9 mouse cellular contexts compared by ENCODE assay signal in genomic region chr9:79716496-79716895, GRCm38 (mm10). TPM values are rescaled to one million over a fixed set of nuclear protein-coding genes. Genes with fewer than 3 reads are reported as not detected.
DNase-seq lines count a peak whose midpoint lies in the region; ATAC-seq and TF ChIP-seq lines count a peak whose summit lies in the region.
"Had no signal": no experiment of that assay in that cellular context is flagged by ENCODE, and none has a peak within 500 bp of the region (broad histone marks: within the 10 kb centered on the region; RNA-seq: fewer than 3 reads in every experiment).

No protein-coding gene starts in this region.

- H3K4me3 ChIP-seq in embryonic facial prominence, embryonic 14.5 days (ENCODE audit: low read depth, low read length) = peak overlapping the region; percentile 56
- H3K4me3 ChIP-seq in hindbrain, embryonic 13.5 days = 0 out of 2 replicates have a peak overlapping the region, but pooled peaks have one; percentile 55
- H3K4me3 ChIP-seq in myocyte = peak overlapping the region; percentile 35

- peak overlapping the region; percentile 55 for H3K9ac ChIP-seq in embryonic facial prominence, embryonic 14.5 days (ENCODE audit: low read depth, low read length)
- no peak overlapping the region for H3K9ac ChIP-seq in hindbrain, embryonic 13.5 days
- H3K9ac ChIP-seq: liver, embryonic 13.5 days had no signal

- H3ac ChIP-seq in myocyte (ENCODE audit: control insufficient read depth, insufficient read length) = no peak overlapping the region

- H3K4me1 ChIP-seq in embryonic facial prominence, embryonic 14.5 days (ENCODE audit: control insufficient read depth, insufficient read depth, low read length) = peaks cover 23% of the 10 kb centered on the region
- peaks cover 46% of the 10 kb centered on the region for H3K4me1 ChIP-seq in hindbrain, embryonic 13.5 days (replicated peaks)
- H3K4me1 ChIP-seq: liver, embryonic 13.5 days had no signal

- H3K36me3 ChIP-seq in embryonic facial prominence, embryonic 14.5 days (ENCODE audit: control insufficient read depth, insufficient read depth, low read length) = no peaks in the 10 kb centered on the region
- H3K36me3 ChIP-seq in hindbrain, embryonic 13.5 days = no peaks in the 10 kb centered on the region
- H3K36me3 ChIP-seq in myocyte (ENCODE audit: control insufficient read depth, insufficient read depth) = no peaks in the 10 kb centered on the region
- H3K36me3 ChIP-seq: liver, embryonic 13.5 days had no signal

- TF ChIP-seq POLR2A in myocyte (IDR thresholded peaks at IDR 0.05; ENCODE audit: insufficient read length, low read depth) = no peak

- ATAC-seq in embryonic facial prominence, embryonic 14.5 days (ENCODE audit: low read depth) = no peak
- ATAC-seq in hindbrain, embryonic 13.5 days (ENCODE audit: low FRiP score) = no peak

- H3K9me3 ChIP-seq in embryonic facial prominence, embryonic 14.5 days (ENCODE audit: control insufficient read depth, low read length) = no peaks in the 10 kb centered on the region
- no peaks in the 10 kb centered on the region for H3K9me3 ChIP-seq in hindbrain, embryonic 13.5 days
- H3K9me3 ChIP-seq: liver, embryonic 13.5 days had no signal

- H3K4me2 ChIP-seq in embryonic facial prominence, embryonic 14.5 days (ENCODE audit: low read depth, low read length) = peak overlapping the region; percentile 69
- peak overlapping the region; percentile 98 for H3K4me2 ChIP-seq in hindbrain, embryonic 13.5 days
- H3K4me2 ChIP-seq in myocyte (ENCODE audit: low read depth) = peak overlapping the region; percentile 71
- H3K4me2 ChIP-seq: liver, embryonic 13.5 days had no signal

- peak overlapping the region; percentile 93 for H3K27ac ChIP-seq in embryonic facial prominence, embryonic 14.5 days (replicated peaks; ENCODE audit: low read depth, low read length)
- H3K27ac ChIP-seq in hindbrain, embryonic 13.5 days = no peak overlapping the region
- H3K27ac ChIP-seq: liver, embryonic 13.5 days had no signal

- H3K79me2 ChIP-seq in myocyte (ENCODE audit: control insufficient read depth, insufficient read depth) = no peaks in the 10 kb centered on the region

- peaks cover 10% of the 10 kb centered on the region; the same call in 1 of the 2 replicates for H3K27me3 ChIP-seq in embryonic facial prominence, embryonic 14.5 days (replicated peaks; ENCODE audit: control insufficient read depth, insufficient read depth, low read length)
- H3K27me3 ChIP-seq in hindbrain, embryonic 13.5 days = peaks cover 46% of the 10 kb centered on the region
- no peaks in the 10 kb centered on the region for H3K27me3 ChIP-seq in myocyte (ENCODE audit: control insufficient read depth, insufficient read depth, insufficient read length)

- peak; percentile 5 to 14 for DNase-seq in kidney, postnatal 4 days
- DNase-seq in kidney, adult 8-10 months = no peak
- DNase-seq in embryonic facial prominence, embryonic 14.5 days (ENCODE audit: low spot score) = peak; percentile 19
- no peak for DNase-seq in spleen, postnatal 4 days (ENCODE audit: low spot score in 2 of 2)
- DNase-seq in layer of hippocampus, adult 11-12 months (ENCODE audit: low spot score) = no peak
- DNase-seq in spleen, postnatal 14 days (ENCODE audit: low spot score in 2 of 2) = no peak
- DNase-seq: liver, embryonic 13.5 days had no signal

- 25% methylated on average over 5 of the region's 5 CpGs for WGBS in embryonic facial prominence, embryonic 14.5 days
- WGBS in hindbrain, embryonic 13.5 days = 43% methylated on average over 5 of the region's 5 CpGs

TF ChIP-seq in myocyte, 11 proteins besides CTCF, POLR2A, EP300 and RAD21:
- TF ChIP-seq MAX (IDR thresholded peaks at IDR 0.05; ENCODE audit: low read depth) = no peak
- no peak for TF ChIP-seq SRF (IDR thresholded peaks at IDR 0.05; ENCODE audit: control insufficient read depth, insufficient read length, low read depth)
- no peak for TF ChIP-seq MYOG (IDR thresholded peaks at IDR 0.05; ENCODE audit: control insufficient read depth in 1 of 3, insufficient read depth in 1 of 3, insufficient read length in 2 of 3, low read depth in 2 of 3)
- no peak for TF ChIP-seq USF1 (IDR thresholded peaks at IDR 0.05; ENCODE audit: low read depth)
- TF ChIP-seq REST (IDR thresholded peaks at IDR 0.05; ENCODE audit: insufficient read depth, insufficient read length) = no peak
- TF ChIP-seq MYOD1 (IDR thresholded peaks at IDR 0.05; ENCODE audit: control insufficient read depth in 1 of 3, insufficient read length in 2 of 3, low read depth in 2 of 3) = no peak
- no peak for TF ChIP-seq POLR2AphosphoS2 (IDR thresholded peaks at IDR 0.05; ENCODE audit: insufficient read length, low read depth)
- TF ChIP-seq CEBPB (IDR thresholded peaks at IDR 0.05; ENCODE audit: insufficient read depth, poor library complexity, severe bottlenecking) = no peak
- TF ChIP-seq TCF3 (IDR thresholded peaks at IDR 0.05; ENCODE audit: insufficient read length, low read depth) = no peak
- no peak for TF ChIP-seq E2F4 (IDR thresholded peaks at IDR 0.05; ENCODE audit: insufficient read depth)
- no peak for TF ChIP-seq TCF12 (IDR thresholded peaks at IDR 0.05; ENCODE audit: insufficient read depth, poor library complexity, severe bottlenecking)

RNA-seq across cellular contexts. Expression of gene Col12a1, which starts 2.1 kb away (rescaled TPM):
- polyA plus RNA-seq in embryonic facial prominence, embryonic 14.5 days (2014; fragmentation: Nextera tagmentation; extraction: Ambion mirVana) = 285 and 301 TPM in 2 replicates
- 6.8 and 12.6 TPM in 2 replicates for polyA plus RNA-seq in hindbrain, embryonic 13.5 days (2015; fragmentation: Nextera tagmentation; extraction: Ambion mirVana)
- polyA plus RNA-seq in myocyte (2012; fragmentation: generic; extraction: Trizol) = 17.7 TPM

RNA-seq across cellular contexts. Expression of gene Cox7a2, which starts 43.2 kb away (rescaled TPM):
- polyA plus RNA-seq in embryonic facial prominence, embryonic 14.5 days (2014; fragmentation: Nextera tagmentation; extraction: Ambion mirVana) = 644 and 755 TPM in 2 replicates
- polyA plus RNA-seq in hindbrain, embryonic 13.5 days (2015; fragmentation: Nextera tagmentation; extraction: Ambion mirVana) = 826 and 836 TPM in 2 replicates
- polyA plus RNA-seq in myocyte (2012; fragmentation: generic; extraction: Trizol) = 495 TPM

Comparison
In these comparisons a context has a peak if more than half of its experiments do, and no peak if none do; other contexts are left out.
1. DNase-seq: peak in kidney, postnatal 4 days (2 of 2) and embryonic facial prominence, embryonic 14.5 days (single experiment); none in kidney, adult 8-10 months (0 of 2), spleen, postnatal 4 days (0 of 2), layer of hippocampus, adult 11-12 months (single experiment) and spleen, postnatal 14 days (0 of 2).
2. RNA of gene Col12a1, which starts 2.1 kb away (polyA plus RNA-seq): 285 to 301 TPM in embryonic facial prominence, embryonic 14.5 days; 17.7 TPM in myocyte (single experiment) and 6.8 to 12.6 TPM in hindbrain, embryonic 13.5 days; every median in the first group is over 10 times any median in the second.
3. Peak in every context shown above with its lines, with median percentiles within 50 percentile points of each other: H3K4me2 ChIP-seq and H3K4me3 ChIP-seq.